Mouse (Mus musculus) kidney, postnatal 0 days (tissue): ENCODE data around the gene Tnf. TPM values are rescaled to one million over a fixed set of nuclear protein-coding genes. Genes with fewer than 3 reads are reported as not detected.

Experiments
- ATAC-seq: fragments of 200-750 bp; cut with Nextera tagmentation; replicated peaks from 2 replicates; pipeline ENCODE4 v1.8.0; 2017; ENCODE audit warnings: low read depth, moderate number of reproducible peaks, moderate TSS enrichment, moderate library complexity; ENCODE audit not compliant: low FRiP score
- DNase-seq: peaks from one replicate; pipeline ENCODE4 v3.0.0-alpha.2; 2016; ENCODE audit warnings: low spot score
- H3K27ac ChIP-seq: fragments of 300-500 bp; sonication (generic); 2 replicates; pipeline ENCODE4 v1.5.1; 2014; ENCODE audit warnings: mild to moderate bottlenecking
- H3K27me3 ChIP-seq: fragments of 300-500 bp; sonication (generic); 2 replicates; pipeline ENCODE4 v1.6.1; 2014; ENCODE audit warnings: low read length, mixed read lengths; ENCODE audit not compliant: insufficient read depth
- H3K36me3 ChIP-seq: fragments of 300-500 bp; sonication (generic); 2 replicates; pipeline ENCODE4 v1.6.1; 2014; ENCODE audit warnings: low read length, mixed read lengths; ENCODE audit not compliant: insufficient read depth
- H3K4me1 ChIP-seq: fragments of 300-500 bp; sonication (generic); replicated peaks from 2 replicates; pipeline ENCODE4 v1.6.1; 2014; ENCODE audit warnings: antibody characterized with exemption, low read length, mixed read lengths; ENCODE audit not compliant: insufficient read depth
- H3K4me2 ChIP-seq: fragments of 300-500 bp; sonication (generic); 2 replicates; pipeline ENCODE4 v1.6.1; 2014; ENCODE audit warnings: mild to moderate bottlenecking, low read length, moderate library complexity, mixed read lengths
- H3K4me3 ChIP-seq: fragments of 300-500 bp; sonication (generic); replicated peaks from 2 replicates; pipeline ENCODE4 v1.5.1; 2014; ENCODE audit warnings: low read depth, low read length
- H3K9ac ChIP-seq: fragments of 300-500 bp; sonication (generic); 2 replicates; pipeline ENCODE4 v1.6.1; 2014; ENCODE audit warnings: low read depth, low read length
- H3K9me3 ChIP-seq: fragments of 300-500 bp; sonication (generic); replicated peaks from 2 replicates; pipeline ENCODE4 v1.6.1; 2016; ENCODE audit warnings: low read length, inconsistent platforms, mixed read lengths
- CTCF ChIP-seq: IDR thresholded peaks from 2 replicates; pipeline ENCODE4 v1.5.1; 2016; ENCODE audit warnings: antibody characterized with exemption, low read depth, mild to moderate bottlenecking, moderate library complexity
- WGBS: fragments of 180-500 bp; shearing (Covaris S2); extraction: QIAGEN DNeasy Blood & Tissue Kit; methylation state at CpG from one replicate; pipeline ENCODE4 v1.1.7; 2014; 5-methylcytosine and 5-hydroxymethylcytosine counted together
- polyA plus RNA-seq: library from polyadenylated mRNA; unstranded; fragments of >200 nt; fragmentation: Nextera tagmentation; extraction: Ambion mirVana; gene quantifications from 2 replicates; pipeline ENCODE4 v1.2.1, GENCODE M21; 2015

Tnf gene
- polyA plus RNA-seq, 1 experiment from 2014 or later, result 0.25 TPM

DNA sequence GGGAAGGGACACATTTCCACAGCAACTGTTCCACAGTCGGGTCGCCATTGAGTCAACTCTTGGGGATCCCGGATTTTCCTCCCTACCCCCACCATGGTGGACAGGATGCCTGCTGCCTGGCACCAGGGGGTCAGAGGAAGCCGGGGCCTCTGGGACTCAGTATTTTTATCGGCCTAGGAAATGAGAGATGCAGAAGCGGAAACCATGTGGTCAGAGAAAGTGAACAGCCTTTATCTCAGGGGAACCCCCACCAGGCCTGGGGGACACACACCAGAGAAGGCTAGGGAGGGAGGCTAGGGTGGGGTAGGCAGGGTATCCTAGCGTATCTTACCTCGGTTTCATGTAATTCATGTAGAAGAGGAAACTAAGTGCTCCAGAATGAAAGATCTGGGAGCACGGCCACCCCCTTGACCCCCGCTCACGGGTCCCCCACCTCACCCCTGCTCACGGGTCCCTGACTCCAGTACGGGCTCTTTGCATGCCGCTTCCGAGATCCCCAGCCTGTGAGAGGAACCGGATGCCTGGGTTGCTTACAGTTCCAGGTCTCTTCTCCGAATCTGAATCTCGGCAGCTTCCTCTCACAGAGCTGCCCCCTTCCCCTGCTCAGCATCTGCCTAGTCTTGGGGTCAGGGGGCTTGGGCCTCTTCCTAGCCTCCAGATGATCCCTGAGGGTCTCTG, 16.8 kb upstream of the Tnf start:
- H3K4me3 ChIP-seq, result no peak overlapping the region
- no peaks in the 10 kb centered on the region for H3K9me3 ChIP-seq
- no peak overlapping the region for H3K9ac ChIP-seq
- H3K36me3 ChIP-seq, result peaks cover 12% of the 10 kb centered on the region; the same call in 1 of the 2 replicates
- H3K4me2 ChIP-seq, result no peak overlapping the region
- DNase-seq (no peak), ATAC-seq (no peak)
- no peaks in the 10 kb centered on the region for H3K27me3 ChIP-seq
- no peak for TF ChIP-seq CTCF
- H3K4me1 ChIP-seq, result no peaks in the 10 kb centered on the region; the same call in 1 of the 2 replicates
- WGBS, result 72% methylated on average over 18 of the region's 18 CpGs
- H3K27ac ChIP-seq, result peak overlapping the region; percentile 57

DNA sequence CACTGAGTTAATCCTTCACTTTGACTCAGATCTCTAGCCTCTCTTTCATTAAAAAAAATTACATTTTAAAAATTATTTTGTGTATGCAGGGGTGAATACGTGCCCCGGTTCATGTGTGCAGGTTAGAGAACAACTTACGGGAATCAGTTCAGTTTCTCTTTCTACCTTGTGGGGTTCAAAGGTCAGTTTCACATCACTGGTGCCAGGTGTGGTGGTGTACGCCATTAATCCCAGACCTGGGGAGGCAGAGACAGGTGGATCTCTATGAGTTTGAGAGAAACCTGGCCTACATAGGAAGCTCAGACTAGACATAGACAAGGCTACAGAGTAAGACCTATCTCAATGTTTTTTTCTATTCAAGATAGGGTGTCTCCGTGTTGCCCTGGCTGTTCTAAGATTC, 11.3 kb upstream of the Tnf start:
- DNase-seq (no peak), ATAC-seq (no peak)
- H3K4me3 ChIP-seq, result no peak overlapping the region
- no peak overlapping the region for H3K4me2 ChIP-seq
- no peaks in the 10 kb centered on the region for H3K36me3 ChIP-seq
- no peak overlapping the region for H3K27ac ChIP-seq
- H3K9me3 ChIP-seq, result no peaks in the 10 kb centered on the region
- H3K9ac ChIP-seq, result no peak overlapping the region
- H3K4me1 ChIP-seq, result no peaks in the 10 kb centered on the region
- WGBS, result 92% methylated on average over 5 of the region's 5 CpGs
- no peaks in the 10 kb centered on the region for H3K27me3 ChIP-seq
- no peak for TF ChIP-seq CTCF

DNA sequence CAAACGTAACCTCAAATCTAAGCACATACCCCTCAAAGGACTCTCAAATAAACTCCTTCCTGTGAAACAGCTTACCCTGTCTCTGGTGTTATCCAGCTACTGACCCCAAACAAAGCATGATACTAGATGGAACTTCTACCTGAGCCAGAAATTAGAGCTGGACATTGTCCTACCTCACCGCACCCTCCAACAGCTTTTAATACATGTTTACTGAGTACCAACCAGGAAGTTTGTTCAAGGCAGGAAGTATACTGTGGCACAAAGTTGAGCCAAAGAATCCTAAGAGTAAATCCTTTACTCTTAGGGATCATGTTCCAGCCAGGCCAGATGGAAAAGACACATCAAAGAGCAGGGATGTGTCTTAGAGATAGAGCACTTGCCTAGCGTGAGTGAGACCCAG, 8.8 kb upstream of the Tnf start:
- H3K9ac ChIP-seq, result no peak overlapping the region
- no peak overlapping the region for H3K27ac ChIP-seq
- H3K4me2 ChIP-seq, result no peak overlapping the region
- no peaks in the 10 kb centered on the region for H3K36me3 ChIP-seq
- no peaks in the 10 kb centered on the region for H3K4me1 ChIP-seq
- 52% methylated on average over 3 of the region's 3 CpGs for WGBS
- DNase-seq (no peak), ATAC-seq (no peak)
- H3K27me3 ChIP-seq, result no peaks in the 10 kb centered on the region
- no peak overlapping the region for H3K4me3 ChIP-seq
- no peak for TF ChIP-seq CTCF
- H3K9me3 ChIP-seq, result no peaks in the 10 kb centered on the region

DNA sequence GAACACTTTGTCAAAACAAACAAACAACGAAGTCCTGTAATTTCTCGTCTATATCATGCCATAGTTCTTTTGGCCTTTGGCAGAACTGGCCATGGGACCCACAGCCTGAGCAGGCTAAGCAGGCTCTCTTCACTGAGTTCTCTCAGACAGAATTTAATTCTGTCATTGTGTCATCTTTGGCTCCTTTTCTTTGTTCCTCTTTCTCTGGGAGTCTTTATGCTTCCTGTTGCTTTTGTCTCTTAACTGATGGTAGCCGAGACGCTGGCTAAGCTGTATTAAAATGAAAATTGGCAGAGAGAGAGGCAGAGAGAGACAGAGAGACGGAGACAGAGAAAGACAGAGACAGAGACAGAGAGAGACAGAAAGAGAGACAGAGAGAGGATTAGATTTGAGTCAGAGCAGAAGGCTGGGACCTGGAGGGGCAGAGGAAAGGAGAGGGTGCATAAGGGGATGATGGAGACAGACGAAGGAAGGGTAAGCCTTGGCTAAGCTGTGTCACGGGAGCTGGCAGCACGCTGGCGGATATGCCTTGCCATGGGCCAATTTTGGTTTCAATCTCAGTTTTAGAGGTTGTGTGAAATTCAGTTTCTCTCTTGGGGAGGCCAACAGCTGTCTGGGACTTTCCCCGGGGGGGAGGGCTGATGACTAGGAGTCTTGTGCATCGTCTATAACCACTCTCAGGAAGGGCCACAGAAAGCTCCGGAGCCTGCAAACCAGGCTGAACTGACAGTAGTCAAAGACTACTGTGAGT, 8.2 kb upstream of the Tnf start:
- no peak overlapping the region for H3K4me3 ChIP-seq
- TF ChIP-seq CTCF, result no peak

DNA sequence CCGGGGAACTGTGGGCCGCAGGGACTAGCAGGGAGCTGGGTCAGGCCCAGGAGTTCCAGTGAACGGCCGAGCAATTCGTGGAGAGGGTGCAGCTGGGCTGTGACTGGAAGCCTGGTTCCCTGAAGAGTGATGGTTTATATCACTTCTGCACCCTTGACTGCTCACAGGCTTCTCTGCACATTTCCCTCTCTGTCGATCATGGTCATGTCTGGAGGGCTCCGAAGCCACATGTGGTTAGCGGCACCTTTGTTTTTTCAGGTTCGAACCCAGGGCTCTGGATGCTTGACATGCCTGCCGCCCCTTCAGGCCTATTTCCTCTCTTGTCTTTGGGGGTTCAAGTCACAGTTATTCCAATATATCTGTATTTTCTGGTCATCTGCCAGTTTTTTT, 3.6 kb upstream of the Tnf start:
- Histone ChIP-seq H3K27me3 (no peaks in the 10 kb centered on the region), H3K27ac (no peak overlapping the region), H3K9ac (no peak overlapping the region), H3K4me3 (no peak overlapping the region), H3K9me3 (no peaks in the 10 kb centered on the region), H3K36me3 (no peaks in the 10 kb centered on the region), H3K4me1 (no peaks in the 10 kb centered on the region), H3K4me2 (no peak overlapping the region)
- 31% methylated on average over 10 of the region's 10 CpGs for WGBS
- ATAC-seq, result no peak
- DNase-seq, result no peak
- TF ChIP-seq CTCF, result no peak

More for the DNA sequence above, 8.2 kb upstream of the Tnf start:
- Histone ChIP-seq H3K27ac (no peak overlapping the region), H3K9me3 (no peaks in the 10 kb centered on the region), H3K36me3 (no peaks in the 10 kb centered on the region), H3K9ac (no peak overlapping the region), H3K4me2 (no peak overlapping the region), H3K27me3 (no peaks in the 10 kb centered on the region), H3K4me1 (no peaks in the 10 kb centered on the region)
- DNase-seq, result no peak
- WGBS, result 73% methylated on average over 12 of the region's 12 CpGs
- ATAC-seq, result no peak

DNA sequence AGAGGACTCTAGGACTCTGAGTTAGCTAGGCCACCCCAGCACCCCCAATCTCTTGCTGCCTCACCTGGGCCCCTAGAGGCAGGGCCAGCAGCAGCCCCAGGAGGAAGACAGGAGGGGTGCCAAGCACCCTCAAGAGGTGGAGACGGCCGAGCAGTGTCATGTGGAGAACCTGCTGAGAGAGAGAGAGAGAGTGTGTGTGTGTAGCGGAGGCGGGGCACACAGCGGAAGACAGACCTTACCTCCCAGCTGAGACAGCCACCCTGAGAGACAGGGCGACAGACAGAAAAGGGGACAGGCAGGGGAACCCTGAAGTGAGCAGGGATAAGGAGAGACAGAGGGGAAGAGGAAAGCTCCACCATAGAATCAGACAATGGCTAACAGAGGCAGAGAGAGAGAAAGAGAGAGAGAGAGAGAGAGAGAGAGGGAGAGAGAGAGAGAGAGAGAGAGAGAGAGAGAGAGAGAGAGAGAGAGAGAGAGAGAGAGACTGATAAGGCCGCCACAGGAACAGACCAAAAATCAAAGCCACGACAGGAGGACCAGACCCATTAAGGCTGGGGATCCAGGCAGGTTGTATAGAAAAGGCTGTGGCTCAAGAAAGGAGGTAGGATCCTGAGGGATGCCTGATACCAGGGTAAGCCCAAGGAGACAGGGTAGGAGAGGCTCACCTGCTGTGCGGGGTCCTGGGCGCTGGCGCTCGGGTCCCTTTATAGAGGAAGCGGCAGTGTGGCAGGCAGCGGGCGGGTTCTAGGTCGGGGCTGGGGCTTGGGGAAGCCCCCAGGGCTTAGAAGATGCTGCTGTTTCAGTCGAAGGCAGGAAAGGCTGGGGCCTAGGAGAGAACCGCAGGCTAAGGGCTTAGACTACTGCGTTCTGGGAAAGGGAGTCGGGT, 2.9 kb upstream of the Tnf start, which contains the start of gene Lta:
Lta (minus strand) TSS at position 858 of the 886 bp plus-strand sequence.
- H3K9ac ChIP-seq, result no peak within 1 kb of the TSS
- DNase-seq (no peak), ATAC-seq (no peak)
- no peak for TF ChIP-seq CTCF
- no peaks in the 10 kb centered on the region for H3K9me3 ChIP-seq
- H3K4me1 ChIP-seq, result no peaks in the 10 kb centered on the region
- H3K27me3 ChIP-seq, result no peaks in the 10 kb centered on the region
- H3K27ac ChIP-seq, result no peak within 1 kb of the TSS
- no peaks in the 10 kb centered on the region for H3K36me3 ChIP-seq
- H3K4me3 ChIP-seq, result no peak within 1 kb of the TSS
- H3K4me2 ChIP-seq, result no peak within 1 kb of the TSS
- WGBS, result 47% methylated on average over 20 of the region's 20 CpGs
